Mouse (Mus musculus) hindbrain, embryonic 11.5 days (tissue): ENCODE data around the gene A630023A22Rik. TPM values are rescaled to one million over a fixed set of nuclear protein-coding genes. Genes with fewer than 3 reads are reported as not detected.

Experiments
- ATAC-seq: fragments of 200-750 bp; cut with Nextera tagmentation; 2 replicates; pipeline ENCODE4 v1.8.0; 2017; ENCODE audit warnings: mild to moderate bottlenecking, moderate TSS enrichment, moderate library complexity; ENCODE audit not compliant: low FRiP score
- DNase-seq: peaks from one replicate; pipeline ENCODE4 v3.0.0-alpha.2; 2015; ENCODE audit warnings: low spot score
- H3K27ac ChIP-seq: fragments of 300-500 bp; sonication (generic); 2 replicates; pipeline ENCODE4 v1.5.1; 2014; ENCODE audit warnings: mild to moderate bottlenecking, low read depth, low read length
- H3K27me3 ChIP-seq: fragments of 300-500 bp; sonication (generic); 2 replicates; pipeline ENCODE4 v1.6.1; 2014; ENCODE audit warnings: mild to moderate bottlenecking, low read length, moderate library complexity, mixed read lengths; ENCODE audit not compliant: control insufficient read depth, insufficient read depth
- H3K36me3 ChIP-seq: fragments of 300-500 bp; sonication (generic); 2 replicates; pipeline ENCODE4 v1.6.1; 2014; ENCODE audit warnings: mild to moderate bottlenecking, low read length, moderate library complexity, mixed read lengths; ENCODE audit not compliant: control insufficient read depth, insufficient read depth
- H3K4me1 ChIP-seq: fragments of 300-500 bp; sonication (generic); replicated peaks from 2 replicates; pipeline ENCODE4 v1.6.1; 2014; ENCODE audit warnings: low read length, mixed read lengths; ENCODE audit not compliant: control insufficient read depth, insufficient read depth
- H3K4me2 ChIP-seq: fragments of 300-500 bp; sonication (generic); replicated peaks from 2 replicates; pipeline ENCODE4 v1.6.1; 2014; ENCODE audit warnings: mild to moderate bottlenecking, low read depth, low read length
- H3K4me3 ChIP-seq: fragments of 300-500 bp; sonication (generic); 2 replicates; pipeline ENCODE4 v1.5.1; 2014; ENCODE audit warnings: low read depth, low read length
- H3K9ac ChIP-seq: fragments of 300-500 bp; sonication (generic); 2 replicates; pipeline ENCODE4 v1.6.1; 2014; ENCODE audit warnings: low read depth, low read length
- H3K9me3 ChIP-seq: fragments of 300-500 bp; sonication (generic); 2 replicates; pipeline ENCODE4 v1.6.1; 2016; ENCODE audit warnings: low read length; ENCODE audit not compliant: control insufficient read depth
- WGBS: fragments of 180-500 bp; shearing (Covaris S2); extraction: QIAGEN DNeasy Blood & Tissue Kit; methylation state at CpG from one replicate; pipeline ENCODE4 v1.1.7; 2014; 5-methylcytosine and 5-hydroxymethylcytosine counted together
- polyA plus RNA-seq: library from polyadenylated mRNA; unstranded; fragments of >200 nt; fragmentation: Nextera tagmentation; extraction: Ambion mirVana; gene quantifications from 2 replicates; pipeline ENCODE4 v1.2.1, GENCODE M21; 2014

Gene A630023A22Rik
- polyA plus RNA-seq, 1 experiment from 2014 or later = not detected

DNA sequence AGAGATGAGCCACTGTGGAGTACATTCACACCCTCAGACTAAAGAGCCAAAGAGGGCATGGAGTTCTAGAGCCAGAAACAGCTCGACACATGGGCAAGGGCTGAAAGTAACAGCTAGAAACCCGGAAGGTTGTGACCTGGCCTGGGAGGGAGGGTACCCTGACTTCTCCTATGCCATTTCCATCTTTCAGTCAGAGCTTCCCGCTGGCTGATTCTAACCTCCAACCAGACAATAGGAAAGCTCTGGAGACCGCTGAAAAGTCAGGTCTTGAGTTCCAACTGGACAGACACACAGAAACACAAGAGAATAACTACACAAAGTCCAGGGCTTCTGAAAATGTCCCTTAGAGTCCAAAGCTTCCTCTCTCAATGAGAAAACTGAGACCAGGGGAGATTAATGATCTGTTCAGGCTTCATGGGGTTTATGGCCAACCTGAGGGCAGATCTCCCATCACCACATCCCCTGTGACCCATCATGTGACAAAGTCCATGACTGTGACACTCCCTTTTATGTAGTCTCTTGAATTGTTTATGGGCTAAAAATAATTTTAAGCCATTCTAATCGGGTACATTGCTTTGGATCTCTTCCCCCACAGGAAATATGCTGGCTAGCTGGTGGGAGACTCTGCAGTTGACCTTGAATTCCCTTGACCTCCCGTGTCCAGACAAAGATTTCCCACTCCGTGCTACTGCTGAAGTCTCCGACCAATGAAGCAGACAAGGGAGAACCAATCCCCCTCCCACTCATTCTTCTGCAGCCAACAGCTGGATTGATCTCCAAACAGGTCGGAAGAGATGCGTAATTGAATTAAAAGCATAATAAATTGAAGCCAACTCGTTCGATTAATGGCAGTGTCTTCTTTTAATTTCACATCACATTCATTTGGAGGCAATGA, 17.7 kb upstream of the A630023A22Rik start:
- Histone ChIP-seq H3K27ac (no peak overlapping the region), H3K9ac (no peak overlapping the region), H3K9me3 (no peaks in the 10 kb centered on the region), H3K36me3 (no peaks in the 10 kb centered on the region), H3K27me3 (no peaks in the 10 kb centered on the region), H3K4me2 (no peak overlapping the region), H3K4me1 (no peaks in the 10 kb centered on the region), H3K4me3 (no peak overlapping the region)
- DNase-seq (no peak), ATAC-seq (no peak)
- 84% methylated on average over 12 of the region's 12 CpGs for WGBS

DNA sequence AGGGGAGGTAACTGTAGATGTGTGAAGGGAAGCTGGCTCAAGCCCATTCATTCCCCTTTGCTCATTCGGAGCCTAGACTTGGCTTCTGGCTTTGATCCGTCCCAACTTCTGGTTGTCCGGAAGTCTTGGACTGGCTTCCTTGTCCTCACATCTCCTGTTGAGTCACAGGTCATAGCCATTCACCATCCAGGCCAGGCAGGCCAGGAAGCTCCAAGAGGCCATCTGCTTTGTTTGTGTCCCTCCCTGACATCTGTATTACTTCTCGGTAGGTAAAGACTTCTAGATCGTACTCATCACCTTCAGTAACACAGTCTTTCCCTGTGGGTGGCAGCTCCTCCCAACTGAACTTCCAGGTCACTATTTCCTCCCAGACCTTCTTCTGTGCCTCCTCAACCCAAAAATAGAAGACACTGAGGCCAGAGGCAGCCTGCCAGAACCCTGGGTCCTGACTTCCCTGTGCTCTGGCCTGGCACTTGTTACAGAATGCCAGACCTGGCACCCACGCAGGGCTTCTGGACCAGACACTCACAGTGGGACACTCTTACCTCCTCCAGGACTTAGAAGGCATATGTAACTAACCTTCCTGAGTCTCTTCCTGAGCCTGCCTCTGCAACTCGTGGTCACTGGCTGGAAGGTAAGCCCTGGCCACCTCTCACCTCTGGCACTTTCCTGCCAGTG, 16.6 kb upstream of the A630023A22Rik start:
- H3K4me1 ChIP-seq = no peaks in the 10 kb centered on the region
- no peak overlapping the region for H3K4me3 ChIP-seq
- H3K9me3 ChIP-seq = no peaks in the 10 kb centered on the region
- WGBS = 82% methylated on average over 7 of the region's 7 CpGs
- no peak overlapping the region for H3K4me2 ChIP-seq
- no peaks in the 10 kb centered on the region for H3K27me3 ChIP-seq
- no peak overlapping the region for H3K9ac ChIP-seq
- ATAC-seq = no peak
- H3K36me3 ChIP-seq = no peaks in the 10 kb centered on the region
- DNase-seq = no peak
- no peak overlapping the region for H3K27ac ChIP-seq

DNA sequence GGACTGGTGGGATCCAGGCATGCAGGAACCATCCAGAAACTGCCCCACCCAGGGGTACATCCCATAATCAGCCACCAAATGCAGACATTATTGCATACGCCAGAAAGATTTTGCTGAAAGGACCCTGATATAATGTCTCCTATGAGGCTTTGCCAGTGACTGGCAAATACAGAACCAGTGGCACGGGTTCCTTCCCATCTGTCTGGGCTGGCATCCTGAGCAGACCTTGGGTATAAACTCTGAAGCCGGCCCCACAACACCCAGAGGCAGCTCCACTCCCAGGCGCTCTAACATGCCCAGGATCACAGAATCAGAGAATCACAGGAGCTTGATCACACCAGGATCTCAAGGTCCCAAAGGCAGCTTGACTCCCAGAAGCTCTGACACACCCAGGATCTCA, 11.8 kb upstream of the A630023A22Rik start:
- Histone ChIP-seq H3K27ac (no peak overlapping the region), H3K4me1 (no peaks in the 10 kb centered on the region), H3K9ac (no peak overlapping the region), H3K9me3 (no peaks in the 10 kb centered on the region), H3K27me3 (no peaks in the 10 kb centered on the region), H3K4me3 (no peak overlapping the region), H3K4me2 (no peak overlapping the region), H3K36me3 (no peaks in the 10 kb centered on the region)
- no peak for DNase-seq
- ATAC-seq = no peak
- WGBS = 88% methylated on average over 4 of the region's 4 CpGs

DNA sequence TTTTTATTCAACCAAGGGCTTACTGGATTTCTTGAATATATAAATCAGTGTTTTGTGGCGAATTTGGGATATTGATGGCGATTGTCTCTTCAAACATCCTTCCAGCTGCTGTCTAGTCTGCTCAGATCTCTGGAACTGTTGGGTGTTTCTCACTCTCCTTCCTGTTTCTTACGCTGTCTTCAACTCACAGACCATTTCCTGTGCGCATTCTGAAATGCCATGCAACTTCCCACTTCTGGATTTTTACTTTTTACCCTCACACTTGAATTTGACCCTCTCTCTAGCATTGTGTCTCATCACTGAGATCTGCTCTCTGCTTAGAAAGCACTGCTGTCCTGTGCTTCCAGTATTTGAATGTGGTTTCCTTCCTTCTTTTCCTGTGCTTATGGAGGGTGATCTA, 5.0 kb upstream of the A630023A22Rik start:
- Histone ChIP-seq H3K4me2 (no peak overlapping the region), H3K27me3 (no peaks in the 10 kb centered on the region), H3K36me3 (no peaks in the 10 kb centered on the region), H3K4me3 (no peak overlapping the region), H3K9me3 (no peaks in the 10 kb centered on the region), H3K27ac (no peak overlapping the region), H3K4me1 (no peaks in the 10 kb centered on the region), H3K9ac (no peak overlapping the region)
- DNase-seq (no peak), ATAC-seq (no peak)
- WGBS = 88% methylated on average over 4 of the region's 4 CpGs

DNA sequence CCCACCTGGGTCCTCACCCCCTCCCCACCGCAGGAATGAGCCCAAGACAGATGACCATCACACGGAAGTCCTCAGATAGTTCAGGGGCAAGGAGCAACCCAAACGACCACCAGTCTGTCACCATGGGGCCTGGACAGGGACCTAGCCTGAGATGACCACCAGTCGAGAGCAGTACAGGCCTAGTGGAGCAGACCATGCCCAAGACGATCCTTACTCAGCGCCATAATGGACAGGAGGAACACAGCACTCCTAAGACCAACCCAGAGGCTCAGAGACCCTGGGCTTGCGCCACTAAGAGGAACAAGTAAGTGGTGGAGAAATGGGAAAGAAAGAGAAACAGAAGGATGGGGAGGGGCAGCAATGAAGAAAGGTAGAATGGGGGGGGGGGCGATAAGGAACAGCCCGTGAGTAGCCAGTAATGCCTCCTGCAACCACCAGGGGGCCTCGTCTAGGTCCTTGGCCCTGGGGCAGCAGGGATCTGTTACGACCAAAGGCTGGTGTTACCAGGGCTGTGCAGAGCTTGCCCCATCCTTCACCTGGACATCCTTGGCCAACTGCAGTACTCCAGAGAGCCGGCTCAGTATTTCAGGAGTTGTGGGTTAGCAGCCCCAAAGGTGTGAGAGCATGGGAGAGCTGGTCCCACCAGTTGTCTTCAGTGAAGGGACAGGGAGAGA, 4.0 kb upstream of the A630023A22Rik start:
- ATAC-seq (no peak), DNase-seq (peak; percentile 42)
- Histone ChIP-seq H3K27ac (no peak overlapping the region), H3K27me3 (no peaks in the 10 kb centered on the region), H3K9ac (no peak overlapping the region), H3K4me2 (no peak overlapping the region), H3K4me1 (no peaks in the 10 kb centered on the region), H3K36me3 (no peaks in the 10 kb centered on the region), H3K9me3 (no peaks in the 10 kb centered on the region), H3K4me3 (no peak overlapping the region)
- WGBS = 59% methylated on average over 11 of the region's 12 CpGs

DNA sequence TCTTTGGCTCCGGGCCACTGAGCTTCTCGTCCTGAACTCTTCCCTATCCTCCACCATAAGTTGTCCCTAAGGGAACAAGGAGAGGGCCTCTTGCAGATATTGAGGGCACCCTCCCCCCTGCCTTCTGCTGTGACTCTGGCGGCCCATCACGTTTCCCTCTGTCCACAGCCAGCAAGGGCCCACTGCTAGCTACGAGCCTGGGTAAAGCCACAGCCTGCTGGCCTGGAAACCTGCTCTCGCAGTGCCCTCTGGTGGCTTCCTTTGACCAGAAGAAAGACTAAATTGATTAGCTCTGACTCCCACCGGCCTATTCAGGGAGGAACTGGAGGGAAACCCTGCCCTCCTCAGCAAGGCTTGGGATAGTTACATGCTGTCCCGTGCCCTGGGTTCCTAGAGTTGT, 2.3 kb upstream of the A630023A22Rik start:
- Histone ChIP-seq H3K27ac (no peak overlapping the region), H3K4me2 (no peak overlapping the region), H3K4me1 (no peaks in the 10 kb centered on the region), H3K36me3 (no peaks in the 10 kb centered on the region), H3K4me3 (no peak overlapping the region), H3K9ac (no peak overlapping the region), H3K9me3 (no peaks in the 10 kb centered on the region), H3K27me3 (no peaks in the 10 kb centered on the region)
- 28% methylated on average over 8 of the region's 8 CpGs for WGBS
- DNase-seq (peak; percentile 71), ATAC-seq (no peak)

DNA sequence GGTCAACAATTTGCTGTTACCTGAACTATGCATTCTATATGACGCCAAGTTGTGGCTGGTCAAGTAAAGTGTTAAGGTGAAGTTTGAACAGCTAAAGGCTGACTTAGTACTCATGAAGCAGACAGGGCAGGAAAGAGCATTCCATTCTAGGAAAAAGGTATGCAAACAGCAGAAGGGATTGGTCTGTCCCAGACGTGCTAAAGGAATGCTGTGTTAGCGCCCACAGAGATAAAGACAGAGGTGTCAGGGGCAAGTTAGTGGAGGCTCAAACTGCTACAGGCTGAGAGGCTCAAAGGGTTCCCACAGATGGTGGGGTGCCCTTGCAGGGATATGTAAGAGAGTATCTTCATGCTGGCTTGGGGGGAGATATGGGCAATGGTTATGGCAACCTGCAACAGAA, 1.3 kb upstream of the A630023A22Rik start:
- WGBS = 74% methylated on average over 3 of the region's 3 CpGs
- H3K27me3 ChIP-seq = no peaks in the 10 kb centered on the region
- no peaks in the 10 kb centered on the region for H3K9me3 ChIP-seq
- H3K9ac ChIP-seq = no peak overlapping the region
- no peaks in the 10 kb centered on the region for H3K36me3 ChIP-seq
- ATAC-seq (no peak), DNase-seq (no peak)
- no peaks in the 10 kb centered on the region for H3K4me1 ChIP-seq
- no peak overlapping the region for H3K27ac ChIP-seq
- H3K4me3 ChIP-seq = no peak overlapping the region
- no peak overlapping the region for H3K4me2 ChIP-seq

DNA sequence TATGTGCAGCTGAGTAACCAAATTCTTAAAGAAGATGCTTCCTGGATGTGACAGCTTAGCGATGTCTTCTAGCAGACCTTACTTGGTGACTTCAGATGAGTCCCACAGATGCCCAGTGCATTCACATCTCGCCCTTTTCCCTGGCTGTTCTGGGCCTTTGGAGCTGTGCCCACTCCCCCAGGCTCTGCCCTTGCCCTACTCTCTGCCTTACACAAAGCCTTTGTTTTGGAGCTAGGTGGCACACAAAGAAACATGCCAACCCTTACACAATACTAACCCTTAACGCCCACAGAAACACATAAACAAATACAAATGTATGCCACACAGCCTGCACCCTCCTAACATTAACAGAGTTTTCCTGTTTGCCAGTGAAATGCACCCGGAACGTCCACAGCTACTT, 6.4 kb downstream of the A630023A22Rik start:
- no peak overlapping the region for H3K9ac ChIP-seq
- no peak overlapping the region for H3K4me3 ChIP-seq
- no peaks in the 10 kb centered on the region for H3K36me3 ChIP-seq
- no peaks in the 10 kb centered on the region for H3K9me3 ChIP-seq
- no peak overlapping the region for H3K27ac ChIP-seq
- H3K4me2 ChIP-seq = no peak overlapping the region
- DNase-seq = no peak
- H3K4me1 ChIP-seq = no peaks in the 10 kb centered on the region
- no peak for ATAC-seq
- no peaks in the 10 kb centered on the region for H3K27me3 ChIP-seq
- WGBS = 85% methylated on average over 5 of the region's 5 CpGs
